Mouse (Mus musculus) midbrain, embryonic 12.5 days (tissue): ENCODE data around the gene Dmgdh. TPM values are rescaled to one million over a fixed set of nuclear protein-coding genes. Genes with fewer than 3 reads are reported as not detected.

Experiments used
- ATAC-seq: fragments of 200-750 bp; cut with Nextera tagmentation; 2 replicates; pipeline ENCODE4 v1.8.0; 2017; ENCODE audit warnings: low read depth, moderate TSS enrichment, moderate library complexity; ENCODE audit not compliant: low FRiP score
- H3K27ac ChIP-seq: fragments of 300-500 bp; sonication (generic); replicated peaks from 2 replicates; pipeline ENCODE4 v1.5.1; 2016; ENCODE audit warnings: mild to moderate bottlenecking
- H3K27me3 ChIP-seq: fragments of 300-500 bp; sonication (generic); 2 replicates; pipeline ENCODE4 v1.6.1; 2016; ENCODE audit warnings: mild to moderate bottlenecking
- H3K36me3 ChIP-seq: fragments of 300-500 bp; sonication (generic); 2 replicates; pipeline ENCODE4 v1.6.1; 2016
- H3K4me1 ChIP-seq: fragments of 300-500 bp; sonication (generic); 2 replicates; pipeline ENCODE4 v1.6.1; 2016
- H3K4me2 ChIP-seq: fragments of 300-500 bp; sonication (generic); replicated peaks from 2 replicates; pipeline ENCODE4 v1.6.1; 2016; ENCODE audit warnings: mild to moderate bottlenecking, moderate library complexity
- H3K4me3 ChIP-seq: fragments of 300-500 bp; sonication (generic); 2 replicates; pipeline ENCODE4 v1.5.1; 2016; ENCODE audit warnings: mild to moderate bottlenecking
- H3K9ac ChIP-seq: fragments of 300-500 bp; sonication (generic); replicated peaks from 2 replicates; pipeline ENCODE4 v1.6.1; 2016; ENCODE audit warnings: mild to moderate bottlenecking, moderate library complexity
- H3K9me3 ChIP-seq: fragments of 300-500 bp; sonication (generic); 2 replicates; pipeline ENCODE4 v1.6.1; 2016; ENCODE audit warnings: mild to moderate bottlenecking
- WGBS: fragments of 180-500 bp; shearing (Covaris S2); methylation state at CpG from one replicate; pipeline ENCODE4 v1.1.7; 2016; 5-methylcytosine and 5-hydroxymethylcytosine counted together
- polyA plus RNA-seq: library from polyadenylated mRNA; unstranded; fragments of >200 nt; fragmentation: Nextera tagmentation; extraction: Ambion mirVana; gene quantifications from 2 replicates; pipeline ENCODE4 v1.2.1, GENCODE M21; 2016

Dmgdh gene
- polyA plus RNA-seq, 1 experiment from 2014 or later, result not detected

DNA sequence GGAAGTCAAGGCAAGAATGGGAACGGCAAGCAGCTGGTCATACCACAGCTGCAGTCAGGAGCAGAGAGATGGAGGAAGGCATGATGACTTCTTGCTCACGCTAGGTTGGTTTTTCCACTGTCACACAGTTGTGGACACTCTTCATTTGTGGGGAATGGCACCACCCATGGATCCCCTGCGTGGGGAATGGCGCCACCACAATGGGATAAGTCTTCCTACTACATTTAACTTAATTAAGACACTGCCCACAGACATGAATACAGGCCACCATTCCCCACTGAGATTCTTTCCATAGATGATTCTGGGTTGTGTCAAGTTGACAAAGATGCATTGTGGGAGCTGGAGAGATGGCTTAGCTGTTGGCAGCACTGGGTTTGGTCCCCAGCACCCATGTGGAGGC is 38.1 kb downstream of the Dmgdh start:
- no peaks in the 10 kb centered on the region for H3K9me3 ChIP-seq

DNA sequence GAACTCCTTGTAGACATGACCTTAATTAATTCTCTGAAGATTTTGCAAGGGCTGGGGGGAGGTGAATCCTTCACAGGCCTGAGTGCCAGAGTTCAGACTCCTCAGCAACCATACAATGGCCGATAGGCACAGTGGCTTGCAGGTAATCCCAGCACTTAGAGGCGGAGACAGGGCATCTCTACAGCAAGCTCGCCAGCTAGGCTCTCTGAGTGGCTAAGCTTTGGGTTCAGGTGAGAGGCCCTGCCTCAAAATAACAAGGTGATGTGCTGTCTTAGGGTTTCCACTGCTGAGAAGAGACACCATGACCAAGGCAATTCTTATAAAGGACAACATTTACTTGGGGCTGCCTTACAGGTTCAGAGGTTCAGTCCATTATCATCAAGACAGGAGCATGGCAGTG is 39.6 kb downstream of the Dmgdh start:
- H3K27ac ChIP-seq, result no peak overlapping the region
- WGBS, result 91% methylated on average over 3 of the region's 3 CpGs
- ATAC-seq, result no peak
- H3K27me3 ChIP-seq, result no peaks in the 10 kb centered on the region
- no peaks in the 10 kb centered on the region for H3K36me3 ChIP-seq
- H3K9ac ChIP-seq, result no peak overlapping the region
- no peaks in the 10 kb centered on the region for H3K9me3 ChIP-seq
- no peak overlapping the region for H3K4me2 ChIP-seq
- no peak overlapping the region for H3K4me3 ChIP-seq
- no peaks in the 10 kb centered on the region; the same call in 1 of the 2 replicates for H3K4me1 ChIP-seq

More for the DNA sequence above, 38.1 kb downstream of the Dmgdh start:
- 90% methylated on average over 4 of the region's 4 CpGs for WGBS
- no peak for ATAC-seq
- no peaks in the 10 kb centered on the region; the same call in 1 of the 2 replicates for H3K4me1 ChIP-seq
- no peak overlapping the region for H3K27ac ChIP-seq
- no peaks in the 10 kb centered on the region for H3K36me3 ChIP-seq
- no peak overlapping the region for H3K9ac ChIP-seq
- H3K4me3 ChIP-seq, result no peak overlapping the region
- no peak overlapping the region for H3K4me2 ChIP-seq
- H3K27me3 ChIP-seq, result no peaks in the 10 kb centered on the region

DNA sequence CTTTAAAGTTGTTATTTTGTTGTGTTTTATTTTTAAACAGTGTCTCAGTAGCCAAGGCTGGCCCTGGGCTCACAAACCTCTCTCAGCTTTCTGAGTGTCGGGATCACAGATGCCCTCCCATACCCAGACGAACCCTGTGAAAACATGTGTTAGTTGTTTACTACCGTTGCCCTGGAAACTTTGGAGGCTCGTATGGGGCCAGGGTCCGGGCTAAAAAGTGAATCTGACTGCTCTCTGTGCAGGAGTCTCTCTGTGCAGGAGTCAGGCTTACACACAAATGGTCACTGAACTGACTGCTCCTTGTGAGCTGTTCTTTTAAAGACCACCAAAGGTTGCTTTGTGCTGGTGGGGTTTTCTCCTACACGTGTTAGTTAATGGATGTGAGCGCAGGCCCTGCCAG is 42.9 kb downstream of the Dmgdh start:
- H3K4me2 ChIP-seq, result no peak overlapping the region
- no peaks in the 10 kb centered on the region; the same call in 1 of the 2 replicates for H3K4me1 ChIP-seq
- no peaks in the 10 kb centered on the region for H3K9me3 ChIP-seq
- no peak for ATAC-seq
- WGBS, result 48% methylated on average over 7 of the region's 7 CpGs
- H3K4me3 ChIP-seq, result no peak overlapping the region
- H3K36me3 ChIP-seq, result no peaks in the 10 kb centered on the region
- H3K27ac ChIP-seq, result no peak overlapping the region
- H3K27me3 ChIP-seq, result 0 out of 2 replicates have a peak, but pooled peaks cover 3% of the 10 kb centered on the region
- no peak overlapping the region for H3K9ac ChIP-seq

DNA sequence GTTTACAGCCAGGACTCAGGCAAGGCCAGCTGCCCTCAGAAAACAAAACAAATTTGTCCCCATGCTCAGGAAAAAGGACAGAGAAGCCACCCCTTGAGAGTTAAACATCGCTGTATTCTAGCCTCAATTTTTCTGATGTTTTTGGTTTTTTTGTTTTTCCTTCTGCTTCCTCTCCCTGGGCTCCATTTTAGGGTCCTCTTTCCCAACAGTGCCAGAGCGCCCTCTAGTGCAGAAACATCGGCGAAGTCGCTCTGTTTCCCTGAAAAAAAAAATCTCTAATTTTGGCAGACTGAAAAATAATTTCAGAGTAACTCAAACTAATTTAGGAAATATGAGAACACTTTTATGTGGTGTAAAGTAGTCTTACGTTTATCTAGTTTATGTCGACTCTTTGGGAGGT is 44.7 kb downstream of the Dmgdh start:
- Histone ChIP-seq H3K27me3 (0 out of 2 replicates have a peak, but pooled peaks cover 3% of the 10 kb centered on the region), H3K9me3 (no peaks in the 10 kb centered on the region), H3K9ac (no peak overlapping the region), H3K4me3 (no peak overlapping the region), H3K4me1 (no peaks in the 10 kb centered on the region; the same call in 1 of the 2 replicates), H3K36me3 (no peaks in the 10 kb centered on the region), H3K4me2 (no peak overlapping the region), H3K27ac (no peak overlapping the region)
- ATAC-seq, result no peak
- WGBS, result 6% methylated on average over 7 of the region's 7 CpGs

DNA sequence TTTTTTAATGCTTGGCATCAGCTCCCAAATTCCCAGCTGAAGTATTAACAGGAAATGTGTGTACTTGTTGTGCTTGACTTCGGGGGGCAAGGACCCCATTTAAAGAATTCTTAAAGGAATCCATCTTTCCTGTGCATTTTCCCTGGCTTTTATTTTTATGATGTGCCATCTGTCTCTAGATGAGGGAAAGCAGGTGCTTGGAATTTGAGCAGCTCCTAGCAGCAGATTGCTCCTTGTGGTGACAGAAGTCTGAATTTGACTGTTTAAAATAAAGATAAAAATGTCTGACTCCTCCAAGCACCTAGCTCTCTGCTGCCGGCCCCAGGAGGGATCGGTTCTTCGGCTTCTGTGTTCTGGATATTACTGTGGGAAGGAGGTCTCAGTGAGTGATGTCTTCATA is 47.7 kb downstream of the Dmgdh start:
- Histone ChIP-seq H3K4me3 (no peak overlapping the region), H3K4me2 (no peak overlapping the region), H3K4me1 (no peaks in the 10 kb centered on the region; the same call in 1 of the 2 replicates), H3K27ac (no peak overlapping the region), H3K9ac (no peak overlapping the region), H3K9me3 (no peaks in the 10 kb centered on the region), H3K27me3 (0 out of 2 replicates have a peak, but pooled peaks cover 3% of the 10 kb centered on the region), H3K36me3 (no peaks in the 10 kb centered on the region)
- ATAC-seq, result no peak
- 84% methylated on average over 4 of the region's 4 CpGs for WGBS

DNA sequence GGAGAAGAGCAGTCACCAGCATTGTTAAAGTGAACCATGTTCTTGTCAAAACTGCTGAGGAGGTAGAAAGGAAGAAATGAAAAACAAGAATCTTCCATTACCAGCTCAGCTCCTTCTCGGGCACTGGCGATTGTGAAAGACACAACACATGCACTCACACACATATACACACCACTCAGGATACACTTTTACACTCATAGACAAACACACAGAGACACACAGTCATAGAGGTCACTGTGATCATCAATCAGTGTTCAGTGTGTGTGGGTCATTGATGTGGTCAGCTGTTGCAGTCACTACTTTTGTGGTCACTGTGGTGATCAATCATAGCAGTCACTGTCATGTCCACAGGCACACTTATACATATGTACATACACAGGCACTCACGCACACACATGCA is 49.2 kb downstream of the Dmgdh start:
- Histone ChIP-seq H3K27ac (no peak overlapping the region), H3K4me2 (no peak overlapping the region), H3K9me3 (no peaks in the 10 kb centered on the region), H3K36me3 (no peaks in the 10 kb centered on the region), H3K27me3 (0 out of 2 replicates have a peak, but pooled peaks cover 3% of the 10 kb centered on the region), H3K9ac (no peak overlapping the region), H3K4me3 (no peak overlapping the region), H3K4me1 (no peaks in the 10 kb centered on the region)
- WGBS, result 89% methylated on average over 3 of the region's 3 CpGs
- ATAC-seq, result no peak

DNA sequence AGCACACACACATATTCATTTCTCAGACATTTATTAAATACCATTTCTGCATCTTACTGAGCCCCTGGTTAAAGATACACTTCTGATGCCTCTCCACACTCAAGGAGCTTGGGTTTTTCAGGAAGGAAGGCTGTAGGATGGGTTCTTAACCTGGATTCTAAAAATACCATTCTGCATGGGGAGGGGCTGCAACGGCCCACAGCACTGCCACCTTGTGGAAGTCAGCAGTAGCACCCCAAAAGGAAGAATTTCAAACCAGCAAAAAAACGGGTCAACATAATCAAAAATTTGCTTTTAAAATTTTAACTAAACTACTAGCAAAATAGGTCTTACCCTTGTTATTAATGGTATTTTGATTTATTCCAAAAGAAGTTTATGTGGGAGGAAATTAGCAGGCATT is 50.0 kb downstream of the Dmgdh start:
- Histone ChIP-seq H3K4me2 (no peak overlapping the region), H3K27me3 (0 out of 2 replicates have a peak, but pooled peaks cover 3% of the 10 kb centered on the region), H3K9ac (no peak overlapping the region), H3K9me3 (no peaks in the 10 kb centered on the region), H3K4me3 (no peak overlapping the region), H3K27ac (no peak overlapping the region), H3K4me1 (no peaks in the 10 kb centered on the region), H3K36me3 (no peaks in the 10 kb centered on the region)
- ATAC-seq, result no peak
- WGBS, result 34% methylated on average over 2 of the region's 2 CpGs

DNA sequence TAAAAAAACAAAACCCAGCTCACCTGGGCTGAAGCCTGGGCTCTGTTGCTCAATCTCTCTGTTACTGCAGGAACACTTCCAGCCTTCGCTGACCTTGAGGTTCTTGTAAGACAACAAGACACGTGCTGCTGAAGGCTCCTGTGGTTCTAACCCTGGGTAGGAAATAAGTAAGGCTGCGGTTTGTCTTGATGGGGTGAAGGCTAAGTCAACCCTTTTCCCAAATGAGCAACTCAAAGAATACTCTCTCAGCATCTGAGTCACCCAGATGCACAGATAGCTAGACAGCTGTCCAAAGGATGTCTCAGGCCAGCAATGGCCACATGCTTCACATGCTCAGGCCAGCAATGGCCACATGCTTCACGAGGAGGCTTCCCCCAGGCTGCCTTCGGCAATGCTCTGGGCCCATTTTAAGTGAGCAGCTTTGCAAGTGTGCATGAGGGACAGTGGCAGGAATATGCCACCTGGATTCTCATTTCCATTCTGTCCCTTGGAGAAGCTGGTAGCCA is 61.0 kb downstream of the Dmgdh start:
- WGBS, result 89% methylated on average over 5 of the region's 5 CpGs
- H3K9ac ChIP-seq, result no peak overlapping the region

DNA sequence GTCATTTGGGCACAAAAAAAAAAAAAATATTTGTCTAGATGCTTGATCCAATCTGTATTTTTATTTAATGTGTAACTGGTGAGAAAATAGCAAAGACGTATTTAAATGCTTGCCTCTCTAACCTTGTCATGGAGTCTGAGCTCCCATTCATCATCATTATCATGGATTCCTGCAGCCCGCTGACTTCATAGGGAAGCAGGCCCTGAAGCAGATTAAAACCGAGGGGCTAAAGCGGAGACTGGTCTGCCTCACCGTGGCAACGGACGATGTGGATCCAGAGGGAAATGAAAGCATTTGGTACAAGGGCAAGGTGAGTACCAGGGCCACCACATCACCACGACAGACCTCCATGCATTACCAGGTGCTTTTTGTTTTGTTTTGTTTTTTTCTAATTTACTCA is 69.9 kb downstream of the Dmgdh start:
- H3K27me3 ChIP-seq, result no peaks in the 10 kb centered on the region
- H3K4me2 ChIP-seq, result no peak overlapping the region
- no peaks in the 10 kb centered on the region for H3K36me3 ChIP-seq
- H3K9ac ChIP-seq, result no peak overlapping the region
- no peak overlapping the region for H3K4me3 ChIP-seq
- H3K9me3 ChIP-seq, result no peaks in the 10 kb centered on the region
- 0 out of 2 replicates have a peak, but pooled peaks cover 2% of the 10 kb centered on the region for H3K4me1 ChIP-seq
- peak; percentile 66 for ATAC-seq
- no peak overlapping the region for H3K27ac ChIP-seq
- WGBS, result 22% methylated on average over 8 of the region's 8 CpGs

More for the DNA sequence above, 61.0 kb downstream of the Dmgdh start:
- ATAC-seq, result no peak
- H3K36me3 ChIP-seq, result no peaks in the 10 kb centered on the region
- no peak overlapping the region for H3K4me2 ChIP-seq
- H3K4me3 ChIP-seq, result no peak overlapping the region
- no peaks in the 10 kb centered on the region for H3K4me1 ChIP-seq
- H3K27ac ChIP-seq, result no peak overlapping the region
- H3K27me3 ChIP-seq, result no peaks in the 10 kb centered on the region
- H3K9me3 ChIP-seq, result no peaks in the 10 kb centered on the region

DNA sequence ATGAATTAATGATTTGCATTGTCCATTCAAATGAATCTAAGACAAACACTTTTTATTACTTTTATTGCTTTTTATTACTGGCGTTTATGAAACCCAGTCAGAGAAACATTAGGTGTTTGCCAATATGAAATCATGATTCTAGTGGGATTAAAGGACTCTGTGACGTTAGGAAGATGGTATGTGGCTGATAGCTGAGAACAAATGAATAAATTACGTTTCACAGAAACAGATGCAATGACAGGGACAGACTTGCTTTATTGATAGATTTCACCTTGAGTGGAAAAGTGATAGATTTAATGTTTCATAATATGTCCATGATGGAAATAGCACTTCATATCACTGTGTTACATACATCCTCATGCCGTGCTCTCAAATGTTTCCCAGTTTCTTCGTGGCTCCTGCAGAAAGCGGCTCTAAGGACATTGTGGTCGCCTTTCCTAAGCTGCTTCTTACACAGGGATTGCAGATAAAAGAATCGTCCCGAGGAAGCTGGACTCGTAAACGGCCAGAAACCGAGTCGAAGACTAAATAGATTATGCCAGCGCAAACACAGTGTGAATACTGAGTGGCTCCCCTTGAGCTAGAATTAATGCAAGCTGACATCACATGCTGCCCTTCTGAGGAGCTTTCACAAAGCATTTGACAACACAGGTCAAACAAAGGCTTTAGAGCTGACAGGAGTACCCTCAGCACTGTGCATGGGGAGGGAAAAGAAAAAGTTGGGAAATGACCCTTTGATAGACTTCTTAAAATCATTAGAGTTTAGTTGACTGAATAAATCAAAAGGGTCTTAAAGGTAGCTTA is 78.6 kb downstream of the Dmgdh start:
- H3K4me2 ChIP-seq, result peak overlapping the region; percentile 24
- no peak overlapping the region for H3K9ac ChIP-seq
- peak; percentile 97 for ATAC-seq
- WGBS, result 13% methylated on average over 14 of the region's 14 CpGs
- peaks cover 24% of the 10 kb centered on the region for H3K4me1 ChIP-seq
- peak overlapping the region; percentile 84 for H3K27ac ChIP-seq
- no peaks in the 10 kb centered on the region for H3K9me3 ChIP-seq
- H3K36me3 ChIP-seq, result no peaks in the 10 kb centered on the region
- H3K4me3 ChIP-seq, result no peak overlapping the region
- H3K27me3 ChIP-seq, result no peaks in the 10 kb centered on the region

DNA sequence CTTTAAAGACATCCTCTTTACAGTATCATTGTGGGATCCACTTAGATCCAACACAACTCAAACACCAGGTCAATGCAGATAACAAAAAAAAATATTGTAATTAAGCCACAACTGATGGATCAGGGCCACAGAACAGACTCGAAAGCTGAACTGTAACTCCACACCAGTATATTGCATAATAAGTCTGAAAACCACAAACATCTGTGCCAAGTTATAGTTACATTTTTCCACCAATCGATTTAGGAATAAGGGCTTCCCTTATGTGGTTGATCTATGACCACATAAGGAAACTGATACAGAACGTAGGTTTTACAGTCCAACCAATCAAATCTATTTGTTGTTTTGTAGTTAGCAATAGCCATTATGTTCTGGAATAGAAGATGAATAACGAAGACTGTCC is 80.9 kb downstream of the Dmgdh start:
- 89% methylated on average over 4 of the region's 4 CpGs for WGBS
- no peak overlapping the region for H3K4me3 ChIP-seq
- ATAC-seq, result no peak
- H3K4me2 ChIP-seq, result no peak overlapping the region
- H3K36me3 ChIP-seq, result no peaks in the 10 kb centered on the region
- H3K4me1 ChIP-seq, result peaks cover 33% of the 10 kb centered on the region
- H3K9ac ChIP-seq, result no peak overlapping the region
- no peaks in the 10 kb centered on the region for H3K27me3 ChIP-seq
- no peaks in the 10 kb centered on the region for H3K9me3 ChIP-seq
- no peak overlapping the region for H3K27ac ChIP-seq

DNA sequence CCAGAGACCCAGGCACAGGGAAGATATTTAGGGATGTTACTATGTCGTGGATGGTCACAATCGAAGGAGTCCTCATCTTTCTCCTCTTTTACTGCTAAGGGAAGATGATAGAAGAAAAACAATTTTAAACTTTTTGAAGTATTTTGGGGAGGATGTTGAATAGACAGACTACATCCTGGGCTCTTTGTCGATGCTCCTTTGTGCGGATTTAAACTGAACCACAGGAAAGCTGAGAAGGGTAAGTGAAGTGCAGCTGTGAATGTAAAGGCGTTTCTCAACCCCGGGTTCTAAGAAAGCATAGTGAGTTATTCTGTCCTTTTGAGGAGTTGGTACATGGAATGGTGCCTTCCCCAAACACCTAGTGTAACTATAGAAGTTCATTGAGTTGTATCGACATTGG is 82.4 kb downstream of the Dmgdh start:
- 90% methylated on average over 7 of the region's 7 CpGs for WGBS
- no peak for ATAC-seq
- H3K9me3 ChIP-seq, result no peaks in the 10 kb centered on the region
- H3K4me1 ChIP-seq, result peaks cover 33% of the 10 kb centered on the region
- no peak overlapping the region for H3K27ac ChIP-seq
- no peaks in the 10 kb centered on the region for H3K27me3 ChIP-seq
- H3K36me3 ChIP-seq, result no peaks in the 10 kb centered on the region
- no peak overlapping the region for H3K4me2 ChIP-seq
- no peak overlapping the region for H3K9ac ChIP-seq
- H3K4me3 ChIP-seq, result no peak overlapping the region
